Mouse (Mus musculus) liver, embryonic 16.5 days (tissue): ENCODE results near the gene Apmap. TPM values are rescaled to one million over a fixed set of nuclear protein-coding genes. Genes with fewer than 3 reads are reported as not detected.

Source experiments
- ATAC-seq: fragments of 200-750 bp; cut with Nextera tagmentation; 2 replicates; pipeline ENCODE4 v1.8.0; 2017; ENCODE audit warnings: low read depth, mild to moderate bottlenecking, moderate number of reproducible peaks, moderate library complexity
- H3K27ac ChIP-seq: fragments of 300-500 bp; sonication (generic); 2 replicates; pipeline ENCODE4 v1.5.1; 2014; ENCODE audit warnings: mild to moderate bottlenecking, low read length
- H3K27me3 ChIP-seq: fragments of 300-500 bp; sonication (generic); 2 replicates; pipeline ENCODE4 v1.6.1; 2014; ENCODE audit warnings: low read depth, low read length, mixed read lengths; ENCODE audit not compliant: control insufficient read depth, insufficient read depth
- H3K36me3 ChIP-seq: fragments of 300-500 bp; sonication (generic); 2 replicates; pipeline ENCODE4 v1.6.1; 2014; ENCODE audit warnings: mild to moderate bottlenecking; ENCODE audit not compliant: control insufficient read depth, insufficient read depth
- H3K4me1 ChIP-seq: fragments of 300-500 bp; sonication (generic); 2 replicates; pipeline ENCODE4 v1.6.1; 2014; ENCODE audit warnings: low read depth, low read length, mixed read lengths; ENCODE audit not compliant: control insufficient read depth
- H3K4me2 ChIP-seq: fragments of 300-500 bp; sonication (generic); 2 replicates; pipeline ENCODE4 v1.6.1; 2014; ENCODE audit warnings: low read depth, low read length, mixed read lengths
- H3K4me3 ChIP-seq: fragments of 300-500 bp; sonication (generic); 2 replicates; pipeline ENCODE4 v1.5.1; 2014; ENCODE audit warnings: low read depth, mild to moderate bottlenecking, low read length
- H3K9ac ChIP-seq: fragments of 300-500 bp; sonication (generic); 2 replicates; pipeline ENCODE4 v1.6.1; 2014; ENCODE audit warnings: low read depth, low read length
- H3K9me3 ChIP-seq: fragments of 300-500 bp; sonication (generic); replicated peaks from 2 replicates; pipeline ENCODE4 v1.6.1; 2016; ENCODE audit warnings: low read length; ENCODE audit not compliant: control insufficient read depth
- WGBS: fragments of 180-500 bp; shearing (Covaris S2); extraction: QIAGEN DNeasy Blood & Tissue Kit; methylation state at CpG from one replicate; pipeline ENCODE4 v1.1.7; 2014; ENCODE audit not compliant: insufficient replicate concordance; 5-methylcytosine and 5-hydroxymethylcytosine counted together
- polyA plus RNA-seq: library from polyadenylated mRNA; unstranded; fragments of >200 nt; fragmentation: Nextera tagmentation; extraction: Ambion mirVana; gene quantifications from 2 replicates; pipeline ENCODE4 v1.2.1, GENCODE M21; 2015

Apmap gene
- polyA plus RNA-seq, 1 experiment from 2014 or later, result 29.2 TPM

DNA sequence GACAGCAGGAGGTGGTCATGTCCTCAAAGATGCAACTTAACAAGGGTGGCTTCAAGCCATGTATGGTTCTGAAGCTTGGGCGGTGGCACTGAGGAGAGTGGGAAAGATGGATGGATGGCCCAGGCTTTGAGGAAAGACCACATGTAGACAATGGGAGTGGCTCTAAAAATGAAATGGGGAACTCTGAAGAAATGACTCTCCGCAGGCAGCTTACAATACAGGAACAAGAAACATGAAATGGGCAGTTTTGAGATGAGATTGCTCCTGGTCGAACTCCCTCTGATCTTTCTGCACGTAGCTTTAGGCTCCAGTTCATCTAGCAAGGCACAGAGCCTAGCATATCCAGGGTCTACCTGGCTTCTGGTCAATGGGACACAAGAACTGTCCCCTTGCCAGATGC lies 20.9 kb upstream of the Apmap start:
- no peaks in the 10 kb centered on the region for H3K9me3 ChIP-seq
- H3K27me3 ChIP-seq, result no peaks in the 10 kb centered on the region
- no peaks in the 10 kb centered on the region for H3K4me1 ChIP-seq
- H3K4me2 ChIP-seq, result no peak overlapping the region
- WGBS, result 74% methylated on average over 4 of the region's 4 CpGs
- no peak for ATAC-seq
- peaks cover 34% of the 10 kb centered on the region for H3K36me3 ChIP-seq
- no peak overlapping the region for H3K9ac ChIP-seq
- H3K4me3 ChIP-seq, result no peak overlapping the region
- H3K27ac ChIP-seq, result no peak overlapping the region

DNA sequence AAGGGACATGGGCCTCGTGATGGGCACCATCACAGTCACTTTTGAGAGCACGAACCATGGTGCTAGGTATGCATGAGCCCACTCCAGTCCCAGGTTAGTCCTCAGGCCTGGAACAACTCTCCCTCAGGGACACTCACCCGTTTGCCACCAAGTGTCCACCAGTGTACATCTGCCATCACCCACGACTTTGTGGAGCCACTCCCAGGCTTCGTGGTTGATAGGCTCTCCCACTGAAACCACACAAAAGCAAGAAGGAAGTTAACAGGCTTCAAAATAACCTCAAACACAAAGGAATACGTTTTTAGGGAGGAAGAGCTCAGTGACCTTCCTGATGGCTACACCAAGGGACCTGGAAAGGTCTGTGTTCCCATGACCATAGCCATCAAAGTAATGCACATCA lies 18.8 kb upstream of the Apmap start:
- Histone ChIP-seq H3K36me3 (peaks cover 36% of the 10 kb centered on the region), H3K4me1 (no peaks in the 10 kb centered on the region), H3K4me2 (no peak overlapping the region), H3K27me3 (no peaks in the 10 kb centered on the region), H3K4me3 (no peak overlapping the region), H3K9ac (no peak overlapping the region), H3K9me3 (no peaks in the 10 kb centered on the region), H3K27ac (no peak overlapping the region)
- 29% methylated on average over 6 of the region's 6 CpGs for WGBS
- no peak for ATAC-seq

DNA sequence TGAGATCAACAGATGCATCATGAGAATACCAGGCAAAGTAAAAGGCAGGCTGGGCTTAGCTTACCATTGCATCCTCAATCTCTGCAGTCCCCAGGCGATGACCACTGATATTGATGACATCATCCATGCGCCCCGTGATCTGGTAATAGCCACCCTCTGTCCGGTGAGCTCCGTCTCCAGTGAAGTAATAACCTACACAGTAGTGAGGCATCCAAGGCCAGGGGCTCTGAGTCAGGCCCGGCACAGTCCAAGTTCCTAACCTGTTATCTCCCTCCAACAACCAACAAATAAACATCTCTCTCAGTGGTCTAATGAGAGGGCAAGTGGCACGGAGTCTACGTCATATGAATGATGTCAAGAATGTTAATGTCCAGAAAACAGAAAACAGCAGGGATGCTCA lies 16.6 kb upstream of the Apmap start:
- no peaks in the 10 kb centered on the region for H3K9me3 ChIP-seq
- no peaks in the 10 kb centered on the region for H3K4me1 ChIP-seq
- WGBS, result 84% methylated on average over 8 of the region's 8 CpGs
- no peak overlapping the region for H3K27ac ChIP-seq
- no peaks in the 10 kb centered on the region for H3K27me3 ChIP-seq
- no peak for ATAC-seq
- H3K9ac ChIP-seq, result no peak overlapping the region
- H3K4me3 ChIP-seq, result no peak overlapping the region
- H3K36me3 ChIP-seq, result peaks cover 42% of the 10 kb centered on the region
- no peak overlapping the region for H3K4me2 ChIP-seq

DNA sequence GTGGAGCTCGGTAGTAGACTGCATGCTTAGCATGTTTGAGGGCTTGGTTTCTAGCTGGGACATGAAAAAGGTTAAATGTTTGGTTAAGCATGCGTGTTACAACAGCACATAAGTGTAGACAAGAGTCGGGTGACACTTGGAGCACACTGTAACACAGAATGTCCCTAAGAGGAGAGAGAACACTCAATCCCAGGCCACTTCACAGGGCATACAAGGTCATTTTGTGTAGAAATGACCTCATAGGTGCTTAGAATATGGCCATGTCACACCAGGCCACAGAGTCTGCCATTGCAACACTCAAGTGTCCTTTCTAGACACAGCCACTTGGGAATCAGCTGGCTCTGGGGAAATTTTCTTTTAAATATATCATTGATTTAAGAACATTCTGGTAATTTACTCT lies 15.6 kb upstream of the Apmap start:
- Histone ChIP-seq H3K9ac (no peak overlapping the region), H3K4me3 (no peak overlapping the region), H3K27ac (no peak overlapping the region), H3K36me3 (peaks cover 47% of the 10 kb centered on the region), H3K4me2 (no peak overlapping the region), H3K27me3 (no peaks in the 10 kb centered on the region), H3K9me3 (no peaks in the 10 kb centered on the region), H3K4me1 (no peaks in the 10 kb centered on the region)
- no peak for ATAC-seq
- WGBS, result 71% methylated on average over 3 of the region's 3 CpGs

DNA sequence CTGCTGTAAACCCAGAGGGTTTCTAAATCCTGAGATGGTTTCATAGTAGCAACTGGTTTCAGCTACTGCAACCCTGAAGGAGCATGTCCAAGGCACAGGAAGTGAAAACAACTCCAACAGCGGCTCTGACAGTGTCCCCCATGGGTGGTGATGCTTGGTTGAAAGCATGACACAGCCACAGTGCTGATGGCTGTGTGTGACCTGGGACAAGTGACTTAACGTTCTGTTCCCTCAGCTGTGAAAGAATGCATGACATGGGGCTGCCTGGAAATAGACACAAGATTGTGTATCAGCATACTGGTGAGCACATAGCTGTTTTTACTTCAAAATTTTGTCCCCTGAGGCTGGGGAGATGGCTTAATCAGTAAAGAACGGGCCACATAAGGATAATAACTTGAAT lies 13.3 kb upstream of the Apmap start:
- Histone ChIP-seq H3K27ac (no peak overlapping the region), H3K4me2 (no peak overlapping the region), H3K27me3 (no peaks in the 10 kb centered on the region), H3K9me3 (no peaks in the 10 kb centered on the region), H3K36me3 (peaks cover 42% of the 10 kb centered on the region), H3K9ac (no peak overlapping the region), H3K4me1 (no peaks in the 10 kb centered on the region), H3K4me3 (no peak overlapping the region)
- 55% methylated on average over 3 of the region's 3 CpGs for WGBS
- ATAC-seq, result no peak

DNA sequence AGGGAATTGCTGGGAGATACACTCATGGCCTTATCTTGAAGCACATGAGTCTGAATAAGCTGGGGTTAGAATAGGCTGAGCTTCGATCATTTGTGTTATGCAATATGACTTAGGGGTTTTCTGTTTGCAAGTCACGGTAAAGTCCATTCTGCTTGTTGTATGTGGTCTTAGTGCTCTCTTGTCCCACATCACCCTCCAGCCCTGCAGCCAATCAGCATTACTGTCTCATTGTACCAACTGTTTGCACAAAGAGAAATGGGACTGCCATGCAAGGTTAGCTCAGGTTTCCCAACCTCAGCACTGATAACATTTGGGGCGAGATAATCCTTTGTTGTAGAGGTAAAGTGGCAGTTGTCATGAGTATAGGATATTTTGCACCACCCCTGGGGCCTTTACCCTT lies 1.7 kb upstream of the Apmap start:
- peak; percentile 57 for ATAC-seq
- Histone ChIP-seq H3K36me3 (no peaks in the 10 kb centered on the region), H3K4me3 (no peak overlapping the region), H3K4me2 (no peak overlapping the region), H3K27me3 (no peaks in the 10 kb centered on the region), H3K9me3 (no peaks in the 10 kb centered on the region), H3K4me1 (peaks cover 26% of the 10 kb centered on the region), H3K9ac (no peak overlapping the region), H3K27ac (peak overlapping the region; percentile 57)
- 16% methylated on average over 3 of the region's 3 CpGs for WGBS

DNA sequence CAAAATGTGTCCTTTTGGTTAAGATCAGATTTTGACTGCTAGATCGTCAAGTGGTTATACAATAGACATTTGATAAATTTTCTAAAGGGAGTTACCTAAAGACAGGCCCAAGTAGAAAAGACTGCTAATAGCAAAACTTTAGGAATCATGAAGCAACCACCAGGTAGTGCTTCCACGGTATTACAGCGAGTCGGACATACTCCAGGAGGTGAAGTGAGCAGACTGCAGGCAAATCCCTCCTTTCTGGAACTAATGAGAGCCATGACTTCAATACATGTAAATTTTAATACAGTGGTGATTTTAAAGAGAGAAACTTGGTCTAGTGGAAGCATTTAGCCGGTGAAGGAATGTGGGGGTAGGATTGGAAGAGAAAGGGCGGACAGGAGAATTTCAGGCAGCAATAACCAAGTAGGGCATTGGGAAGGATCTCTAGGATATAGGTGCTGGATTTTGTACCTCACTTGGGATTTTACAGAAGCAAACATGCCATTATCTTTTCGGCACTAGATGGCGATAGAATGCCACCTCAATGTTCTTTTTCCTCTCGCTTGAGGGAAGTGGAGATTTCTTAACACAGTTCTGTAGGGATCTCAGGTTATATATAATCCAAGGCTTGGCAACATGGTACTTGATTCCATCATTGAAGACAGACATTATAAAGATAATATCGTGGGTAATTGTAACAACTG lies 649 bp upstream of the Apmap start:
- ATAC-seq, result no peak
- Histone ChIP-seq H3K9me3 (no peaks in the 10 kb centered on the region), H3K4me1 (peaks cover 26% of the 10 kb centered on the region), H3K9ac (peak overlapping the region; percentile 93), H3K27me3 (no peaks in the 10 kb centered on the region), H3K4me2 (peak overlapping the region; percentile 90), H3K4me3 (peak overlapping the region; percentile 78), H3K27ac (peak overlapping the region; percentile 75), H3K36me3 (no peaks in the 10 kb centered on the region)
- 2% methylated on average over 10 of the region's 10 CpGs for WGBS

DNA sequence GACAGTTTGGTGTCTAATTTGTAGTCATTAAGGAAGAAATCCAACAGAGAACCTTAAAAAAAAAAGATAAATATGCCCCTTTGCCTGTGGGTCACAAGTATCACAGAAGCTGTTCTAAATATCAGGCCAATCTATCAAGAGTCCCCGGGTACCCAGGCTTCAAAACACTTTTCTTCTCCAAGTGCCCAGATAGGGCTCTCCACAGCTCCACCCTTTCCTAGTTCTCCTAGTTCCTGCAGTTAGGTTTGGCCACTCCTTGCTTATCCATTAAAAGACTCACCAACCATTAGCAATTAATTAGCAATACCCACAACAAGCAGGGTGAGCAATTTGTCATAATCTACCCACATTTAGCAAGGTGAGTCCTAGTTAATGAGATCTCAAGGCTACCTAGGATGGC lies 1.3 kb downstream of the Apmap start:
- Histone ChIP-seq H3K27me3 (no peaks in the 10 kb centered on the region), H3K27ac (no peak overlapping the region), H3K36me3 (no peaks in the 10 kb centered on the region), H3K9me3 (no peaks in the 10 kb centered on the region), H3K4me2 (peak overlapping the region; percentile 90), H3K4me1 (peaks cover 26% of the 10 kb centered on the region), H3K9ac (peak overlapping the region; percentile 93), H3K4me3 (peak overlapping the region; percentile 78)
- 25% methylated on average over 1 of the region's 1 CpGs for WGBS
- ATAC-seq, result no peak

DNA sequence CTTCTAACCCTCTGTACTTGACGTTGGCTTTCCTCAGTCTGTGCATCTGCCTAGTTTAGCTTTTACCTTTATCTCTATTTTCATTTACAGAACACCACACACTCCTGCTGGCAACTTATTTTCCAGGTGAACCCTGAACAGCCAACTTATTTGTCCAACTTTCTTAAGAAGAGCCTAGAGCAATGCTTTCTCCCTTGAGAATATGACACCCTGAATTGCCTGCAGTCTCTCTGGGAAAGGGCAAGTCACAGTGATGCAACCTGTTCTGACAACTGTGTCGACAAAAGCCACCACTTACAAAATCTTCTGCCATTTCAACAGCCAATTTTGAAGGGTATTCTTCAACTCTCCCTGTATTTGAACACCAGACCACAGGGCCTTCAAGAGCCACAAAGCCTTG lies 3.6 kb downstream of the Apmap start:
- Histone ChIP-seq H3K36me3 (no peaks in the 10 kb centered on the region), H3K4me3 (no peak overlapping the region), H3K27ac (no peak overlapping the region), H3K9me3 (no peaks in the 10 kb centered on the region), H3K27me3 (no peaks in the 10 kb centered on the region), H3K9ac (no peak overlapping the region), H3K4me1 (peaks cover 18% of the 10 kb centered on the region), H3K4me2 (no peak overlapping the region)
- 55% methylated on average over 2 of the region's 2 CpGs for WGBS
- ATAC-seq, result no peak
